Mouse (Mus musculus) gastrocnemius, postnatal 25 days (tissue): ENCODE data around the gene Peg10. TPM values are rescaled to one million over a fixed set of nuclear protein-coding genes. Genes with fewer than 3 reads are reported as not detected.
A peak's percentile ranks its signal among the peaks of the same experiment; 100 is the strongest.

Experiments
- DNase-seq: peaks from one replicate; pipeline ENCODE4 v3.0.0; 2022
- long read RNA-seq, 2 experiments: library from polyadenylated mRNA; stranded (forward); transcript quantifications; one replicate each; pipeline ENCODE4 v2.0.0; 2021
- total RNA-seq, 2 experiments: library from RNA; stranded (reverse); gene quantifications; 1 replicate in 1 of 2; 2 replicates in 1 of 2; pipeline ENCODE4 v1.2.3; 2021

Gene Peg10
- 1 to 10 TPM; 2.2 to 3.1 TPM for total RNA-seq
- long read RNA-seq, experiment 1: 0 reads
- long read RNA-seq, experiment 2: 0 reads

DNA sequence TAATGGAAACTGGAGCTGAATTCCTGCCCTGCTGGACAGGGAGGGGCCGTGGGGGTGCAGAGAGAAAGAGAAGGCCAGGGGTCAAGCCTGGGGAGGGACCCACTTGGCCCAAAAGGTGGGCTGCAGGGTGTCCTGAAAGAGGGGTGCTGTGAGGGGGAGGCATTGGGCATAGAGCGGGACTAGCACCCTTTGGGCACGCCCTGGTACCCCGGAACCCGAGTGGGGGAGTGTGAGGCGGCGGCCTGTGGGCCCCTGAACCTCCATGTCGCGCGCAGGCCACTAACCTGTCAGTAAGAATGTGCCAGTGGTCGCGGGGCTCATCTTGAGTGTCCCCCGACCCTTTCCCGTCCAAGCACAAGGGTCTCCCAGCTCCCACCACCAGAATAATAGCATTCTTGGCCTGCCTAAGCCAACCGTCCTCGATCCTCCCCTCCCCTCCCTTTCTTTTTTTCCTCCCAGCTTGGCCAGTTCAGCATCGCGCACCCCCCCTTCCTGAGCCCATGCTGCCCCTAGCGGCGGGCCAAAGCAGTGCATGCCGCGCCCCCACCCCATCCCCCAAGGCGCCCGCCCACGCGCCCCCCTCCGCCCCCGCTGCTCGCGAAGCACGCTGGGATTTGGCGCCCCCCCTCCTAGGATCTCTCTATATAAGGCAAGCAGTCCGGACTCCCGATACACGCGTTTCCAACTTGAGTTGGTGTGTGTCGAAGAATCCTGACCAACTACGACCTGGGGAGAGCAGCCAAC, at the start of gene Peg10, which contains the start of gene Sgce:
TSS of gene Peg10 (plus strand) at position 611 of the 744 bp plus-strand sequence.
TSS of gene Sgce (minus strand) at position 512 of the 744 bp plus-strand sequence.
- peak; percentile 72 for DNase-seq

- peak; percentile 16 for DNase-seq
Measured at GRCm38 (mm10) chr6:4701641-4702040, 45.5 kb upstream of the Peg10 start.

DNA sequence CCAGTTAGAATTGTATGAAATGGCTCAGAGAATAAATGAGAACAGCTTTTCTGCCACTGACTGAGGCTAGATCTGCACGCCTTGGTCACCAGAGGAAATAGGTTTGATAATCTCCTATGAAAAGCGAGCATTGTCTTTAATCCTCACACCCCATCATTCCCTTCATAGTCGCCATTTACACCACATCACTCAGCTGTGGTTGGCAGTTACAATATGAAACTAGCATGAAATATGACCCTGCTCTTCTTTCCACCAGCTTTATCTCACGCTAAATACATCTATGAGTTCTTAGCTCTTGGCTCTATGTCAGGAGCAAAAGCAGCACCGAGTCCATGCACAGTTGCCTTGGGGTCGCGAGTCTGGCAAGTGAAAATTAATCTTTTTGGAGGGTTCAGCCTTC, 43.2 kb upstream of the Peg10 start:
- no peak for DNase-seq

DNA sequence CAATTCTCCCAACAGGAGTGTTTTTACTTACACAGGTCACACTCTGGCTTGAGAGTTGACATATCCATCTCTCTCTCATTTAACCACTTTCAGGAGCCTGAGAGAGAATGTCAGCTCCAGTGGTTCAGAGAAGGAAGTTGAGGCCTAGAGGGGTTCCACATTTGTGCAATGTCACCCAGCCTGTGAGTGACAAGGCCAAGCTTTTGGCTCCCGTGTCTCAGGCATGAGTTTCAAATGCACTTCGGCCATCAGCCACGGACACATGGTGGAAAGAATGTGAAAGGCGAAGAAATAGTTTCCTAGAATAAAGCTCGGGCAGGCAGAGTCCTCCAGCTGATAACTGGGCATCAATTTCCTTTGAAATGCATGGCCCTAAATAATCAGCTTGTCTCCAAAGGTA, 40.7 kb upstream of the Peg10 start:
- DNase-seq: peak; percentile 21

- DNase-seq: peak; percentile 35
Measured at GRCm38 (mm10) chr6:4708971-4709370, 38.1 kb upstream of the Peg10 start.

DNA sequence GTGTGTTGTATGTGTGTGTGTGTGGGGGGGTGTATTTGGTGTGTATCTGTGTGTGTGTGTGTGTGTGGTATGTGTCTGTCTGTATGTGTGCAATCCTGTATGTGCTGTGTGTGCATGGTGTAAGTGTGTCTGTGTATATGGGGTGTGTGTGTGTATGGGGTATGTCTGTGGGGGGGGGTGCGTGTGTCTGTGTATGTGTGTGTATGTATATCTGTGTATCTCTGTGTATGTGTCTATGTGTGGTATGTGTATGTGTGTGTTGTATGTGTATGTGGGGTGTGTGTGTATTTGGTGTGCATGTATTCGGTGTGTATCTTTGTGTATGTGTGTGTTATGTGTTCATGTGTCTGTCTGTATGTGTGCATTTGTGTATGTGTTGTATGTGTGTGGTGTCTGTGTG, 30.9 kb upstream of the Peg10 start:
- DNase-seq: no peak

DNA sequence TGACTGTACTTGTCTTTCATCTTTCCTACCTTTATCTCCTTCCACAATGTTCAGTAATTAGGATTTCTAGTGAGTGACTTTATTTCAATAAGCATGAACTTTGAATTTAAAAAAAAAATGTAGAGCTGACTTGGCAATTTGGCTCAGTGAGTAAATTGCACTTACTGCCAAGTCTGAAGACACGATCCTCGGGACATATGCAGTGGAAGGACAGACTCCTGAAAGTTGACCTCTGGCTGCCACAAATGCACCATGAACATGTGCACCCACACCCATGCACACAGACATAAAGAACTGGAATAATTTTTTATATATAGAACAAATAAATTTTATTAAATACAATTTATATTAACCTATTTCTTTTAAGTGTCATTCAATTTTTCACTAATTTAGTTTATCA, 29.8 kb upstream of the Peg10 start:
- no peak for DNase-seq

DNA sequence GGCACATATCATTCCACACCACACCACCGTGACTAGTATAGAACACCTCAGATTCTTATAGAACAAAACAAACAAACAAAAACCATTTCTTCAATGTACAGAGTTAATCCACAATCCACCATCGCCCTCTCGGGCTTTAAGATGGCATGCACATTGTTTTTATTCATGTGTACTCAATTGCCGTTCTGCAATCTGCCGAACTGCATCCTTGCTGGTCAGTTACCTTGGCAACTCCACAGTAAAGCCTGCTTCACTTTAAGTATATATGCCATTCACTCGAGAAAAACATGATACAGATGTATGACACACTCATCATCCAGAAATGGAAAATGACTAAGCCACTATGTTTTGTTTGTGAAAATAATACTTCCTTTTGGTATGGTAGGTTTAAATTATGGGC, 25.0 kb upstream of the Peg10 start:
- no peak for DNase-seq

DNA sequence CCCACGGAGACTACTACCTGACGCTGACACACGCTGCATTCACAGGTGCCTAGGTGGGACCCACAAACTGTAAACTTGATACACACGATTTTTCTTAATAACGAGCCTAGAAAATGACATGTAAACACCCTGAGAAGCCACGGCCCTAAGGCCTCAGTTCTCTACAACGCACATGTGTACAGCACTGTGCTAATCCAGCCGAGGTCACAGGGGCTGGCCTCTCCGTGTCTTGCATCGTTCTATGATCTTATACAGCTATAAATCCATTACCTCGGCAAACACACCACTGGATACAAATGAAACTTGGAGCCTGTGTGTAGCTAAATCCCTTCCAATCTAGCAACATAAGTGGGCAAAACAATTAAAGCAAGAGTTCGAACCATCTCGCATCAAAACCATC, 24.4 kb upstream of the Peg10 start:
- DNase-seq: no peak

GRCm38 (mm10) chr6:4723998-4724757, 22.9 kb upstream of the Peg10 start:
- no peak for DNase-seq

DNA sequence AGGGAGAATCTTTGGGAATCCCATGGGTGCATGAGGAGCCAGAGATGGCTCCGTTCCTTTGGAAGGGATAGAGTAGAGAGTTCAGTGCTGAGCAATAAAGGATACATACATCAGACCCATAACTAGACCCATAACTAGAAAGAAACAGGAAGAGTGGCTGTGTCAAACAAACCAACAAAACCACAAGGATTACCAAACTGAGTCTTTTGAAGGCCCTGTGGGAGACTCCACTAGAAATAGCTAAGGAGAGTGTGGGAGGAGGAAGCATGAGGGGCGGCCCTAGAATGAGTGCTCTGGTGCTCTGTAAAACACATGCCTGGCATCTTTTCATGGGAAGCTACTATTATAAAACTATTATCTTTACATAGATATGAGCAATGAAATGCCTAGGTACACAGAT, 18.8 kb upstream of the Peg10 start:
- DNase-seq: no peak

DNA sequence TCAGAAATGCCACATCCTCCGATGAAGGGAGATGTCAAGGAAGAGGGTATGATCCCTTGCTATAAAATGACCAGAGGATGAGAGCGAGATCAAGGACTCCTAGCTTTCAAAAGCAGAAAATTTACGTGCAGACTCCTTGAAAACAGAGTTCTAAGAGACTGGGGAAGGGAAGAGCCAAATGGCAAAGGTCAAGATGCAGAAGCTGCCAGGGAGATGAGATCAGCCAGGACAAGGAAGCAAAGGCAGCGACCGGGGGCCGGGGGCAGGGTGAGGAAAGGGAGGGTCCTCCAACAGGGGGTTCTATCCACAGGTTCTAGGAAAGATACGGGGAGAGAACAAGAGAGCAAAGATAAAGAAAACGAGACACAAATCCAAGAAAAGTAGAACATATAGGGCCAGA, 15.4 kb upstream of the Peg10 start:
- no peak for DNase-seq

DNA sequence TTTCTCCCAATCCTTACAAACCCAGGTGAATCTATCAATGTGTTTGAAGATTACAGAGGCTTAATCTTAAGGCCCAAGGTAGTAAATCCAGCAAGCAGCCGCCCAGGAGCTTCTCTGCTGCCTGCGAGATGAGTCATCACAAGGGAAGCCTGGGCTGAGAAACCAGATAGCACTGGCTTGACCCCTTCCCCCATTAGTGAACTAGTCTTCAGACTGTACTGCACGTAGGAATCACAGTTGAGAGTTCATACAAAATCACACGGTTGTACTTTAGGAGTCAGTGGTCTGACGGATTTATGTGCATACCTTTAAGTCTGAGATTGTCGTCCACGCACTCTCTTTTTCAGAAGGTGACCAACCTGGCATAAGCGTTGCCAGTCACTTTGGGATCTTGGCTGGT, 13.9 kb upstream of the Peg10 start:
- DNase-seq: no peak

DNA sequence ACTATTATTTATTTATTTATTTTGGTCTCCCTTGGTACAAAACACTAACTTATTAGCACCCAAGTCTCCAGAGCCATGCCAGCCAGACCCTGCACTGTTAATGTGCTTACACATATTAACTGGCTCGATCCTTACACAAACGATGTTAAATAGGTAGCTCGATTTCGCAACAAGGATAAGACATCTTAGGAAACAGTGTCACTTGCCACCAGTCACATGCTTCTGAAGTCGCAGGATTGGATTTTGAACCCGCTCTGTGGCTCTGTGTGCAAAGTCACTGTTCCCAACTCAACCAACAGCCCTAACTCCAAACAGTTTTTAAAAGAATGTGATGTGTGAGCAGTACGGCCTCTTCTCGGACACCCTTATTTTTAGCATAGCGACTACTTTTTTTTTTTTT, 10.7 kb upstream of the Peg10 start:
- no peak for DNase-seq

- no peak for DNase-seq
Measured at GRCm38 (mm10) chr6:4738034-4738629, 9.0 kb upstream of the Peg10 start.

DNA sequence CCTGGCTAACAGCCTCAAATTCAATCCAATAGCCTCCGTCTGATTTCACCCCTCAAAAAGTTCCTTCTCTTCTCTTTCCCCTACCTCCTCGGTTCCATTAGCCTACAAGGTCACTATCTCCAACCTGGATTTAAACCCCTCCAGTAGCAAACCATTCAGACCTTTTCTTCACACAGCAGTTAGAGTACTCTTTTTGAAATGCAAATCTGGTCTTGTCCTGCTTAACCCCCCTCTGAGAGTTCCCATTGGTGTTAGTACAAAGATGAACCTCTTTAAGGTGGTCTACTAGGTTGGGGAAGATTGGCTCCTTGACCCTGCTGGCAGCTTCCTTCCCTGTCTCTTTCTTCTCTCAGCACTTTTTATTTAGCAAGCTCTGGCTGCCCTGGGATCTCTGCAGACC, 8.4 kb upstream of the Peg10 start:
- DNase-seq: no peak

DNA sequence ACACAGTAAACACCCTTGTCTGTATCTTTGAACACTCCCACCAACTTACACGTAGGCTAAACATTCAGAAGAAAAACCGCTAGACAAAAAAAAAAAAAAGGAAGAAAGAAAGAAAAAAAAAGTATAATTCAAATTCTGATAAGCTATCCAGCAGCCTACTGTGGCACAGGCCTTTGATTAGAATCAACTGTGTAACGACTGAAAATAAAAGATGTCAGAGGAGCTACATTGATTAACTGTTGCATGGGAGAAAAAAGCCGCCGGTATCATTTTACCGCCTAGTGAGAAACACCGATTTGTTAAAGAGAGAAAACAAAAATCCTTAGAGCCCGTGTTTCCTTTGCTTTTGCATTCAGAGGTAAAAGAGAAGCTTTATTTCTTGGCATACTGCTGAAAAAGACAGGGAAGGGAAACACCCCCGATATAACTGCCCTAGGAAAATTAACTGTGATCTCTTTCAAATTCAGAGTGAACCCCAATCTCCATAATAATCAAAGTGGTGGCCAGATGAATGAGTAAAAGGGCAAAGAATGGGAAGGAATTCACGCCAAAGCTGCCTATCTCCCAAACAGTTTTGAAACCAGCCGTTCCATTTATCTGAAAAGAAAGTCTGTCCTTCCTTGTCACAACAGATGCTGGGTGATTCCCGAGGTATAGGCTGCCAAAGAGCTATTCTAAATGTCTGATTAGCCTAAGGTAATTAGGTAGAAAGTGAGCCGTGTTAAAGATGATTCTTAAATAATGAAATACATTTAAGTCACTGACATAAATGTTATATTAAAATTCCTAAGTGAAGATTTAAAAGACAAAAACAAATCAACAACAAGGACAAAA, 7.4 kb upstream of the Peg10 start:
- DNase-seq: no peak

GRCm38 (mm10) chr6:4740511-4740910, 6.6 kb upstream of the Peg10 start:
- DNase-seq: peak; percentile 35

- DNase-seq: no peak
Measured at GRCm38 (mm10) chr6:4746036-4746695, 940 bp upstream of the Peg10 start.

GRCm38 (mm10) chr6:4747677-4748505, 785 bp downstream of the Peg10 start:
- peak; percentile 37 for DNase-seq

DNA sequence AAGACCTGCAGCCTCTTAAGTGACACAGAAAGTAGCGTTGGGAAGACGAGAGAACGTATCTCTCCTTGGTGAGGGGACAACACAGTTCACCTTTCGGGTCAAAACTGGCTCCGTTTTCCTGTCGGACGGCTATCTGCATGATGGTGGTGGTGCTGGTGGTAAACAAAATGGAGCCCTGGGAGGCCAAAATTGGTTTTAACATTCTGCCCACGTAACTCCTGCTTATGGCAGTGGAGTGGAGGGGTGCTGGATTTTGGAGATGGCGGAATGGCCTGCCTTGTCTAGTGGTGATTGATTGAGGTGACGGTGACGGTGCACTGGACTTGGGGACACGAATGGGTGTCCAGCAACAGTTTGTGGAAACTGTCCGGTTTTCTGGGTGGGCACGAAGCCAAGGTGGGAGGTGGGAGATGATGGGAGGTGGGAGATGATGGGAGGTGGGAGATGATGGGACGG, 1.4 kb downstream of the Peg10 start:
- no peak for DNase-seq
